Mouse (Mus musculus): ENCODE measurements around the gene Sash3. TPM values are rescaled to one million over a fixed set of nuclear protein-coding genes. Genes with fewer than 3 reads are reported as not detected.

Sash3 gene
- polyA plus RNA-seq, 1 experiment from 2014 or later: 2.2 TPM

GRCm38 (mm10) chrX:48170368-48170767 lies 24.1 kb downstream of the Sash3 start:
- Histone ChIP-seq H3K4me3 (no peak overlapping the region), H3K9me3 (replicated peaks) (no peaks in the 10 kb centered on the region), H3K27ac (no peak overlapping the region), H3K36me3 (no peaks in the 10 kb centered on the region; the same call in 1 of the 2 replicates), H3K4me2 (no peak overlapping the region), H3K9ac (no peak overlapping the region), H3K4me1 (replicated peaks) (no peaks in the 10 kb centered on the region), H3K27me3 (no peaks in the 10 kb centered on the region)
- WGBS: 28% methylated on average over 1 of the region's 1 CpGs
- ATAC-seq (replicated peaks; ENCODE audit: insufficient number of reproducible peaks, insufficient read depth, low FRiP score, low read depth): no peak

GRCm38 (mm10) chrX:48181844-48182243 lies 35.6 kb downstream of the Sash3 start:
- Histone ChIP-seq H3K4me2 (no peak overlapping the region), H3K9ac (no peak overlapping the region), H3K27ac (no peak overlapping the region), H3K4me1 (replicated peaks) (no peaks in the 10 kb centered on the region), H3K4me3 (no peak overlapping the region), H3K27me3 (no peaks in the 10 kb centered on the region), H3K9me3 (replicated peaks) (no peaks in the 10 kb centered on the region), H3K36me3 (no peaks in the 10 kb centered on the region)
- 46% methylated on average over 6 of the region's 6 CpGs for WGBS
- ATAC-seq (replicated peaks; ENCODE audit: insufficient number of reproducible peaks, insufficient read depth, low FRiP score, low read depth): no peak

DNA sequence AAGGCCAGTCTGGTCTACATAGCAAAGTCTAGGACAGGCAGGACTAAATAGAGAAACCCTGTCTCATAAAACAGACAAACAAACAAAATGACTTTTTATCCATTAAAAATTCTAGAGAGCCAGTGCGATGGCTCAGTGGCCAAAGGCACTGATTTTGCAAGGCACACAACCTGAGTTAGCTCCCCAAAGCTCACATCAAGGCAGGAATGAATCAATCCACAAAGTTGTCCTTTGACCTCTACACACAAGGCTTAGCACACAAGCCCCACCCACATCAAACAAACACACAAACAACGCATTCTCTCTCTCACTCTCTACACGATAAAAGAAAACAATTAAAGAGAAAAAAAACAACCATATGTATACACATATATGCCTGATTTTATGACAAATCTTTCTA lies 38.5 kb downstream of the Sash3 start:
- 80% methylated on average over 3 of the region's 3 CpGs for WGBS

GRCm38 (mm10) chrX:48191261-48191660 lies 45.0 kb downstream of the Sash3 start:
- Histone ChIP-seq H3K36me3 (0 out of 2 replicates have a peak, but pooled peaks cover 4% of the 10 kb centered on the region), H3K27me3 (no peaks in the 10 kb centered on the region), H3K9me3 (replicated peaks) (no peaks in the 10 kb centered on the region), H3K4me3 (no peak overlapping the region), H3K9ac (no peak overlapping the region), H3K4me1 (replicated peaks) (0 out of 2 replicates have a peak, but pooled peaks cover 2% of the 10 kb centered on the region), H3K27ac (no peak overlapping the region), H3K4me2 (no peak overlapping the region)
- ATAC-seq (replicated peaks; ENCODE audit: insufficient number of reproducible peaks, insufficient read depth, low FRiP score, low read depth): no peak
- WGBS: 86% methylated on average over 6 of the region's 6 CpGs

More for the DNA sequence above, 38.5 kb downstream of the Sash3 start:
- Histone ChIP-seq H3K4me3 (no peak overlapping the region), H3K4me2 (no peak overlapping the region), H3K27ac (no peak overlapping the region), H3K36me3 (no peaks in the 10 kb centered on the region), H3K4me1 (replicated peaks) (no peaks in the 10 kb centered on the region), H3K9me3 (replicated peaks) (no peaks in the 10 kb centered on the region), H3K9ac (no peak overlapping the region), H3K27me3 (no peaks in the 10 kb centered on the region)
- ATAC-seq (replicated peaks; ENCODE audit: insufficient number of reproducible peaks, insufficient read depth, low FRiP score, low read depth): no peak

GRCm38 (mm10) chrX:48193235-48194152 lies 47.3 kb downstream of the Sash3 start:
- no peak overlapping the region for H3K27ac ChIP-seq
- no peak overlapping the region for H3K9ac ChIP-seq
- no peaks in the 10 kb centered on the region for H3K9me3 ChIP-seq (replicated peaks)
- no peaks in the 10 kb centered on the region for H3K27me3 ChIP-seq
- H3K36me3 ChIP-seq: 0 out of 2 replicates have a peak, but pooled peaks cover 4% of the 10 kb centered on the region
- H3K4me2 ChIP-seq: no peak overlapping the region
- no peak for ATAC-seq (replicated peaks; ENCODE audit: insufficient number of reproducible peaks, insufficient read depth, low FRiP score, low read depth)
- WGBS: 71% methylated on average over 14 of the region's 14 CpGs
- H3K4me3 ChIP-seq: no peak overlapping the region
- 0 out of 2 replicates have a peak, but pooled peaks cover 2% of the 10 kb centered on the region for H3K4me1 ChIP-seq (replicated peaks)

GRCm38 (mm10) chrX:48197856-48198255 lies 51.6 kb downstream of the Sash3 start:
- no peaks in the 10 kb centered on the region for H3K36me3 ChIP-seq
- no peak overlapping the region for H3K27ac ChIP-seq
- 86% methylated on average over 3 of the region's 3 CpGs for WGBS
- no peak overlapping the region for H3K9ac ChIP-seq
- H3K4me2 ChIP-seq: no peak overlapping the region
- 0 out of 2 replicates have a peak, but pooled peaks cover 2% of the 10 kb centered on the region for H3K4me1 ChIP-seq (replicated peaks)
- H3K9me3 ChIP-seq (replicated peaks): no peaks in the 10 kb centered on the region
- H3K4me3 ChIP-seq: no peak overlapping the region
- no peaks in the 10 kb centered on the region for H3K27me3 ChIP-seq
- no peak for ATAC-seq (replicated peaks; ENCODE audit: insufficient number of reproducible peaks, insufficient read depth, low FRiP score, low read depth)

DNA sequence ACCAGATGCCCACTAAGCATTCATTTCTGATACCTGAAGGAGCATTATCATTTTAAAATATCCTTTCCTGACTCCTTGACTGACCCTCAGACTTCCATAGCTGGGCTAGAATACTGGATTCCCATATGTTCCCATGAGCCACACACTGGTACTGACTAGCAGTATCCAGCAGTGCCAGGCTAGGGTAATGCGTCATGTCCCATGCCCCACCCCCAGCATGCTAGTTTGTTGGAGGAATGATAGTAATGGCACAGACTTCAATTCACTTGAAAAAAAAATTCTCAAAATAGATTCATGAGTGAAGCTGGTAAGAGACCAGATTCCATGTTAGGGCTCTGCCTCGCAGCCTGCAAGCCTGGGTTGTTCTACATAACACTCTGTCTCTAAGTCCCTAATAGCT lies 52.8 kb downstream of the Sash3 start:
- Histone ChIP-seq H3K27ac (no peak overlapping the region), H3K9ac (no peak overlapping the region), H3K4me2 (no peak overlapping the region), H3K36me3 (no peaks in the 10 kb centered on the region), H3K9me3 (replicated peaks) (no peaks in the 10 kb centered on the region), H3K27me3 (no peaks in the 10 kb centered on the region), H3K4me3 (no peak overlapping the region), H3K4me1 (replicated peaks) (no peaks in the 10 kb centered on the region)
- WGBS: 54% methylated on average over 2 of the region's 2 CpGs
- no peak for ATAC-seq (replicated peaks; ENCODE audit: insufficient number of reproducible peaks, insufficient read depth, low FRiP score, low read depth)

DNA sequence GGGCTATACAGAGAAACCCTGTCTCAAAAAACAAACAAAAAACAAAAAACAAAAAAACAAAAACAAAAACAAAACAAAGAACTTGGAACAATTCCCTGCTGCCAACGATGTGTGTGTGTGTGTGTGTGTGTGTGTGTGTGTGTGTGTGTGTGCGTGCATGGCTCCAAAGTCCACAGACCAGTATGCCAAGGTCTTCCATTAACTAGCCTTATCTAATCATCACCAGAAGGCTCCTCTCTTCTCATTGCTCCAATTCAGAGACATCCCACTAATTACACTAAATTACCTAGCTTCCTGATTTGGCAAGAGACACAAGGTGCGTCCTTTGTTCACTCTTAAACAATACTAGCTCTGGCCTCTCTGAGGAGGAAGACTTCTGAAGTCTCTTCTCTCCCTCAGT lies 54.5 kb downstream of the Sash3 start:
- no peaks in the 10 kb centered on the region for H3K36me3 ChIP-seq
- 89% methylated on average over 3 of the region's 3 CpGs for whole genome bisulfite sequencing
- H3K27me3 ChIP-seq: no peaks in the 10 kb centered on the region
- no peaks in the 10 kb centered on the region for H3K9me3 ChIP-seq (replicated peaks)
- no peak overlapping the region for H3K4me3 ChIP-seq
- H3K9ac ChIP-seq: no peak overlapping the region
- no peak overlapping the region for H3K27ac ChIP-seq
- no peak for ATAC-seq (replicated peaks; ENCODE audit: insufficient number of reproducible peaks, insufficient read depth, low FRiP score, low read depth)
- H3K4me1 ChIP-seq (replicated peaks): no peaks in the 10 kb centered on the region
- H3K4me2 ChIP-seq: no peak overlapping the region

DNA sequence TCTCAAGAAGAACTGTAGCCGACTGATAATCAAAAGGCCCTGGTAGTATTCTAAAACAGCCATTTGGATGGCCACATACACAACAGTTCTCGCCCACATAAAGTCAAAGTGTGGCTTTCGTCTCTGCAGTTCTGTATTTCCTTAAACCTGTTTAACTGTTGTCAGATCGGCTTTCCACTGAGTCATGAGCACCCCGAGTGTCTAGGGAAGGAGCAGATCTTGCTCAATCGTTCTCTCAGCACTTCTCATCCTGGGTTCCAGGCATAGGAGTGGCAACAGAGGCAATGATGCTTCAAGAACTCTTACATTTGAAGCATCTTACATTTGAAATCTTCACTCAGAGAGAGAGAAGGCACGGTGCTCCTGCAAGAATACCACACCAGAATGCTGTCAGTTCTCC lies 55.7 kb downstream of the Sash3 start:
- Histone ChIP-seq H3K36me3 (no peaks in the 10 kb centered on the region), H3K9ac (no peak overlapping the region), H3K4me1 (replicated peaks) (no peaks in the 10 kb centered on the region), H3K27me3 (no peaks in the 10 kb centered on the region), H3K4me3 (no peak overlapping the region), H3K27ac (no peak overlapping the region), H3K9me3 (replicated peaks) (no peaks in the 10 kb centered on the region), H3K4me2 (no peak overlapping the region)
- 82% methylated on average over 7 of the region's 7 CpGs for WGBS
- no peak for ATAC-seq (replicated peaks; ENCODE audit: insufficient number of reproducible peaks, insufficient read depth, low FRiP score, low read depth)

GRCm38 (mm10) chrX:48202436-48202835 lies 56.2 kb downstream of the Sash3 start:
- WGBS: 85% methylated on average over 7 of the region's 7 CpGs

DNA sequence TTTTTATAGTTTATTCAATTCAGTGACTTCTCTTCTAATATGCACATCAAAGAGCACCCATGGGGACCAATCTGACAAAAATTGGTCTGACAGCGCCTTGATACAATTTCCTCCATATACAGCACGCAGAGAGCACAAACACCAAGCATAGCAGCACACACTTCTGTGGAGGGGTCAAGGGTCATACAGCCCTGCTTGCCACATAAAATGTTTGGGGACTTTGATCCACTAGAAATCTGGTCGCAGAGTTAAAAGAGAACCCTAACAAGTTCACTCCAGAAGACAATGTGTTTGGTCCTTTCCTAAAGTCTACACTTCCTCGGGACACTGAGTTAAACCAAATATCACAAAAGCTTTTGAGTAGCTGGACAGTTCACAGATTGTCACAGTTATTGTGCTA lies 56.8 kb downstream of the Sash3 start:
- 76% methylated on average over 4 of the region's 4 CpGs for WGBS

More at GRCm38 (mm10) chrX:48202436-48202835, 56.2 kb downstream of the Sash3 start:
- no peaks in the 10 kb centered on the region for H3K9me3 ChIP-seq (replicated peaks)
- H3K4me1 ChIP-seq (replicated peaks): no peaks in the 10 kb centered on the region
- H3K27me3 ChIP-seq: no peaks in the 10 kb centered on the region
- H3K9ac ChIP-seq: no peak overlapping the region
- no peak for ATAC-seq (replicated peaks; ENCODE audit: insufficient number of reproducible peaks, insufficient read depth, low FRiP score, low read depth)
- no peak overlapping the region for H3K27ac ChIP-seq
- H3K36me3 ChIP-seq: no peaks in the 10 kb centered on the region
- H3K4me3 ChIP-seq: no peak overlapping the region
- no peak overlapping the region for H3K4me2 ChIP-seq

GRCm38 (mm10) chrX:48203763-48204162 lies 57.5 kb downstream of the Sash3 start:
- H3K36me3 ChIP-seq: no peaks in the 10 kb centered on the region
- no peak overlapping the region for H3K27ac ChIP-seq
- no peak overlapping the region for H3K4me2 ChIP-seq
- H3K27me3 ChIP-seq: no peaks in the 10 kb centered on the region
- no peak for ATAC-seq (replicated peaks; ENCODE audit: insufficient number of reproducible peaks, insufficient read depth, low FRiP score, low read depth)
- no peak overlapping the region for H3K4me3 ChIP-seq
- WGBS: 76% methylated on average over 7 of the region's 7 CpGs
- H3K9ac ChIP-seq: no peak overlapping the region
- H3K9me3 ChIP-seq (replicated peaks): no peaks in the 10 kb centered on the region
- no peaks in the 10 kb centered on the region for H3K4me1 ChIP-seq (replicated peaks)

More for the DNA sequence above, 56.8 kb downstream of the Sash3 start:
- Histone ChIP-seq H3K4me3 (no peak overlapping the region), H3K4me2 (no peak overlapping the region), H3K9ac (no peak overlapping the region), H3K36me3 (no peaks in the 10 kb centered on the region), H3K27ac (no peak overlapping the region), H3K4me1 (replicated peaks) (no peaks in the 10 kb centered on the region), H3K9me3 (replicated peaks) (no peaks in the 10 kb centered on the region), H3K27me3 (no peaks in the 10 kb centered on the region)
- no peak for ATAC-seq (replicated peaks; ENCODE audit: insufficient number of reproducible peaks, insufficient read depth, low FRiP score, low read depth)
